Mouse (Mus musculus): ENCODE measurements around the gene Neu3. TPM values are rescaled to one million over a fixed set of nuclear protein-coding genes. Genes with fewer than 3 reads are reported as not detected.

Neu3 gene
- total and polyA plus RNA-seq, 3 experiments: 3.1 to 3.5 TPM; not detected in 1

- Histone ChIP-seq H3K4me1 (ENCODE audit: control insufficient read depth in 1 of 2, insufficient read depth in 2 of 2, low read length in 2 of 2) (peaks cover 0 to 4% of the 10 kb centered on the region in 2 experiments; a peak in 2 of 4 replicates), H3K9me3 (replicated peaks; ENCODE audit: insufficient read depth, low read length) (no peaks in the 10 kb centered on the region), H3K79me2 (ENCODE audit: control insufficient read depth, insufficient read depth, low read length, poor library complexity) (peaks cover 21% of the 10 kb centered on the region), H3K4me3 (ENCODE audit: control insufficient read depth in 1 of 2, insufficient read depth in 1 of 2, low read depth in 2 of 2, low read length in 2 of 2) (no peak overlapping the region), H3K9ac (ENCODE audit: control insufficient read depth, low read depth, low read length, poor library complexity, severe bottlenecking) (no peak overlapping the region), H3K27ac (ENCODE audit: control insufficient read depth, low read depth, low read length) (no peak overlapping the region), H3K36me3 (ENCODE audit: control insufficient read depth in 1 of 2, insufficient read depth in 2 of 2, low read length in 2 of 2) (peaks cover 5 to 45% of the 10 kb centered on the region in 2 experiments), H3K27me3 (ENCODE audit: control insufficient read depth in 1 of 2, insufficient read depth in 2 of 2, low read length in 2 of 2) (no peaks in the 10 kb centered on the region)
- DNase-seq (ENCODE audit: low read depth, low spot score): no peak
- TF ChIP-seq ZKSCAN1 (IDR thresholded peaks at IDR 0.05; ENCODE audit: low read depth, low read length): no peak
- no peak for TF ChIP-seq GABPA (IDR thresholded peaks at IDR 0.05; ENCODE audit: low read depth, low read length)
- no peak for TF ChIP-seq NRF1 (IDR thresholded peaks at IDR 0.05; ENCODE audit: insufficient read depth, low read depth, low read length, poor library complexity, severe bottlenecking)
- no peak for TF ChIP-seq RCOR1 (IDR thresholded peaks at IDR 0.05; ENCODE audit: low read depth, low read length)
Observed at GRCm38 (mm10) chr7:99851121-99851520, 22.9 kb upstream of the Neu3 start.

- H3K27me3 ChIP-seq (ENCODE audit: control insufficient read depth in 1 of 2, insufficient read depth in 2 of 2, low read length in 2 of 2): no peaks in the 10 kb centered on the region
- no peak for DNase-seq (ENCODE audit: low read depth, low spot score)
Observed at GRCm38 (mm10) chr7:99850534-99850933, 22.3 kb upstream of the Neu3 start.

GRCm38 (mm10) chr7:99845533-99846236 lies 17.5 kb upstream of the Neu3 start:
- no peaks in the 10 kb centered on the region for H3K27me3 ChIP-seq (ENCODE audit: control insufficient read depth in 1 of 2, insufficient read depth in 2 of 2, low read length in 2 of 2)
- no peak overlapping the region for H3K4me3 ChIP-seq (ENCODE audit: control insufficient read depth in 1 of 2, insufficient read depth in 1 of 2, low read depth in 2 of 2, low read length in 2 of 2)
- no peak for DNase-seq (ENCODE audit: low read depth, low spot score)
- no peak overlapping the region for H3K27ac ChIP-seq (ENCODE audit: control insufficient read depth, low read depth, low read length)
- H3K9ac ChIP-seq (ENCODE audit: control insufficient read depth, low read depth, low read length, poor library complexity, severe bottlenecking): no peak overlapping the region
- H3K4me1 ChIP-seq (ENCODE audit: control insufficient read depth in 1 of 2, insufficient read depth in 2 of 2, low read length in 2 of 2): no peaks in the 10 kb centered on the region
- H3K36me3 ChIP-seq (ENCODE audit: control insufficient read depth in 1 of 2, insufficient read depth in 2 of 2, low read length in 2 of 2): peaks cover 0 to 49% of the 10 kb centered on the region in 2 experiments; a peak in 3 of 4 replicates
- no peaks in the 10 kb centered on the region for H3K9me3 ChIP-seq (replicated peaks; ENCODE audit: insufficient read depth, low read length)
- TF ChIP-seq NELFE (IDR thresholded peaks at IDR 0.05; ENCODE audit: low read depth, low read length): no peak
- no peak for TF ChIP-seq EP300 (IDR thresholded peaks at IDR 0.05; ENCODE audit: low read depth in 1 of 2, low read length in 2 of 2)
- TF ChIP-seq CHD2 (IDR thresholded peaks at IDR 0.05; ENCODE audit: low read length): no peak
- no peak for TF ChIP-seq TAL1 (IDR thresholded peaks at IDR 0.05; ENCODE audit: low read length)
- no peak for TF ChIP-seq RAD21 (IDR thresholded peaks at IDR 0.05; ENCODE audit: low read depth, low read length)
- TF ChIP-seq RCOR1 (IDR thresholded peaks at IDR 0.05; ENCODE audit: low read depth, low read length): no peak
- no peak for TF ChIP-seq JUND (IDR thresholded peaks at IDR 0.05; ENCODE audit: low read depth, low read length)
- peaks cover 2% of the 10 kb centered on the region; the same call in 1 of the 2 replicates for H3K79me2 ChIP-seq (ENCODE audit: control insufficient read depth, insufficient read depth, low read length, poor library complexity)

More at GRCm38 (mm10) chr7:99850534-99850933, 22.3 kb upstream of the Neu3 start:
- H3K9me3 ChIP-seq (replicated peaks; ENCODE audit: insufficient read depth, low read length): no peaks in the 10 kb centered on the region
- peaks cover 21% of the 10 kb centered on the region for H3K79me2 ChIP-seq (ENCODE audit: control insufficient read depth, insufficient read depth, low read length, poor library complexity)
- no peak overlapping the region for H3K9ac ChIP-seq (ENCODE audit: control insufficient read depth, low read depth, low read length, poor library complexity, severe bottlenecking)
- peaks cover 2 to 43% of the 10 kb centered on the region in 2 experiments; a peak in 3 of 4 replicates for H3K36me3 ChIP-seq (ENCODE audit: control insufficient read depth in 1 of 2, insufficient read depth in 2 of 2, low read length in 2 of 2)
- H3K4me3 ChIP-seq (ENCODE audit: control insufficient read depth in 1 of 2, insufficient read depth in 1 of 2, low read depth in 2 of 2, low read length in 2 of 2): no peak overlapping the region
- TF ChIP-seq BHLHE40 (IDR thresholded peaks at IDR 0.05; ENCODE audit: borderline replicate concordance, low read depth, low read length): no peak
- TF ChIP-seq MEF2A (IDR thresholded peaks at IDR 0.05; ENCODE audit: extremely low read depth, insufficient replicate concordance, low read depth, low read length, poor library complexity, severe bottlenecking): no peak
- TF ChIP-seq USF2 (IDR thresholded peaks at IDR 0.05; ENCODE audit: borderline replicate concordance in 1 of 2, insufficient read depth in 1 of 2, low read depth in 1 of 2, low read length in 2 of 2): no peak
- no peak for TF ChIP-seq SIN3A (IDR thresholded peaks at IDR 0.05; ENCODE audit: low read length)
- no peak for TF ChIP-seq MYC (IDR thresholded peaks at IDR 0.05; ENCODE audit: low read depth, low read length)
- no peak for TF ChIP-seq MAFK (IDR thresholded peaks at IDR 0.05; ENCODE audit: borderline replicate concordance, low read depth, low read length)
- TF ChIP-seq KAT2A (conservative IDR thresholded peaks at IDR 0.05; ENCODE audit: low read depth, low read length): no peak
- TF ChIP-seq NELFE (IDR thresholded peaks at IDR 0.05; ENCODE audit: low read depth, low read length): no peak
- TF ChIP-seq POLR2A (IDR thresholded peaks at IDR 0.05; ENCODE audit: control insufficient read depth in 1 of 2, insufficient read depth in 1 of 2, low read depth in 1 of 2, low read length in 2 of 2, poor library complexity in 1 of 2): no peak
- TF ChIP-seq ZNF384 (IDR thresholded peaks at IDR 0.05; ENCODE audit: low read depth, low read length): no peak
- TF ChIP-seq GATA1 (IDR thresholded peaks at IDR 0.05; ENCODE audit: low read depth, low read length): no peak
- TF ChIP-seq MAX (IDR thresholded peaks at IDR 0.05; ENCODE audit: low read length): no peak
- TF ChIP-seq HCFC1 (IDR thresholded peaks at IDR 0.05; ENCODE audit: low read depth, low read length): no peak
- TF ChIP-seq E2F4 (IDR thresholded peaks at IDR 0.05; ENCODE audit: borderline replicate concordance, low read depth, low read length): no peak
- TF ChIP-seq EP300 (IDR thresholded peaks at IDR 0.05; ENCODE audit: low read depth in 1 of 2, low read length in 2 of 2): no peak
- TF ChIP-seq ZMIZ1 (IDR thresholded peaks at IDR 0.05; ENCODE audit: low read depth, low read length): no peak
- TF ChIP-seq GABPA (IDR thresholded peaks at IDR 0.05; ENCODE audit: low read depth, low read length): no peak
- TF ChIP-seq MYB (IDR thresholded peaks at IDR 0.05; ENCODE audit: low read depth, low read length): no peak
- no peak for TF ChIP-seq MXI1 (IDR thresholded peaks at IDR 0.05; ENCODE audit: low read depth, low read length)
- TF ChIP-seq JUND (IDR thresholded peaks at IDR 0.05; ENCODE audit: low read depth, low read length): no peak
- H3K4me1 ChIP-seq (ENCODE audit: control insufficient read depth in 1 of 2, insufficient read depth in 2 of 2, low read length in 2 of 2): no peaks in the 10 kb centered on the region
- H3K27ac ChIP-seq (ENCODE audit: control insufficient read depth, low read depth, low read length): no peak overlapping the region
